Mouse (Mus musculus) thymus, adult 2 months (tissue): ENCODE measurements around the gene Nanp.

Experiments
- CTCF ChIP-seq: fragments of 200-500 bp; IDR thresholded peaks from 2 replicates; pipeline ENCODE4 v1.5.1; 2012; ENCODE audit warnings: mild to moderate bottlenecking, control low read depth, low read length, moderate library complexity, borderline replicate concordance; ENCODE audit not compliant: control insufficient read depth, poor library complexity, insufficient read depth; ENCODE audit errors: extremely low read depth
- POLR2A ChIP-seq: fragments of 200-500 bp; IDR thresholded peaks from 2 replicates; pipeline ENCODE4 v1.6.1; 2012; ENCODE audit warnings: mild to moderate bottlenecking, low read length, control low read depth, moderate library complexity; ENCODE audit not compliant: control insufficient read depth, poor library complexity, insufficient read depth; ENCODE audit errors: extremely low read depth

DNA sequence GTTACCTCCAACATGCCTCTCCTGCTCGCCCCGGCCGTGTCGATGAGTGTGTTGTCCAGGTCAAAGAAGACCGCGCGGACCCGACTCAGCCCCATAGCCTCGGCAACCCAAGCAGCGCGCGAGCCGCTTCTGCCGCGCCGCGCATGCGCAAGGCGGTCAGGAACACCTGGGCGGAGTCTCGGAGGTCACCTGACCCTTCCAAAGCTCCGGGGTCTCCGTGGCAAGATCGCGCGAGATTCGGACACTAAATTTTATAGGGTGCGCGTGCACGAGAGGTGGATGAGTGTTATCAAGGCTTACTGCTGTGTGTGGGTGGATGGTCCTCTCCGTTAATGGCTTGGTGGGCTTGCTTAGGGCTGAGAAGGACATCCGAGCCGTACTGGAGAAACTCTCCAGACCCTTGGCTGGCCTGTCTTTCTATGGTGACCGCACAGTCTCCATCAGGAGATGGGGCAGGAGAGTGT is at the start of gene Nanp, which contains the start of gene Ninl:
- TF ChIP-seq CTCF (no peak), POLR2A (no peak)
